ENCODE assay signal across 12 mouse cellular contexts in genomic region chr9:56866430-56866829, GRCm38 (mm10). TPM values are rescaled to one million over a fixed set of nuclear protein-coding genes. Genes with fewer than 3 reads are reported as not detected.
A peak's percentile ranks its signal among the peaks of the same experiment; 100 is the strongest.
DNase-seq lines count a peak whose midpoint lies in the region; ATAC-seq and TF ChIP-seq lines count a peak whose summit lies in the region.
"Had no signal": no experiment of that assay in that cellular context is flagged by ENCODE, and none has a peak within 500 bp of the region (broad histone marks: within the 10 kb centered on the region; RNA-seq: fewer than 3 reads in every experiment).

No protein-coding gene starts in this region.

- H3K4me1 ChIP-seq in heart, embryonic 15.5 days (replicated peaks) = peaks cover 71% of the 10 kb centered on the region
- H3K4me1 ChIP-seq in midbrain, postnatal 0 days (ENCODE audit: insufficient read depth, low read length) = no peaks in the 10 kb centered on the region
- H3K4me1 ChIP-seq in midbrain, embryonic 15.5 days = peaks cover 14% of the 10 kb centered on the region
- H3K4me1 ChIP-seq in intestine, embryonic 14.5 days (replicated peaks; ENCODE audit: control insufficient read depth, insufficient read depth, low read length) = peaks cover 74% of the 10 kb centered on the region

- H3K36me3 ChIP-seq in heart, embryonic 15.5 days = no peaks in the 10 kb centered on the region
- H3K36me3 ChIP-seq in midbrain, postnatal 0 days (ENCODE audit: insufficient read depth, low read length) = no peaks in the 10 kb centered on the region
- H3K36me3 ChIP-seq in midbrain, embryonic 15.5 days (replicated peaks) = no peaks in the 10 kb centered on the region
- H3K36me3 ChIP-seq in intestine, embryonic 14.5 days (ENCODE audit: control insufficient read depth, insufficient read depth, low read length) = peaks cover 4% of the 10 kb centered on the region; the same call in 1 of the 2 replicates

- TF ChIP-seq CTCF in midbrain, postnatal 0 days (IDR thresholded peaks at IDR 0.05) = no peak

- DNase-seq in heart, postnatal 4 days = no peak
- no peak for DNase-seq in midbrain, postnatal 0 days (ENCODE audit: low spot score)
- no peak for DNase-seq in intestine, embryonic 14.5 days (ENCODE audit: low spot score)
- no peak for DNase-seq in right cerebral cortex, postnatal 10 days (ENCODE audit: low spot score in 2 of 2)
- DNase-seq in frontal cortex, postnatal 36 days (ENCODE audit: low spot score in 2 of 2) = no peak
- DNase-seq: right cerebral cortex, postnatal 14 days; thymus, postnatal 14 days had no signal

- ATAC-seq in heart, embryonic 15.5 days (replicated peaks; ENCODE audit: insufficient number of reproducible peaks, insufficient read depth, low FRiP score, low read depth) = no peak
- ATAC-seq in midbrain, postnatal 0 days (ENCODE audit: low FRiP score) = no peak
- ATAC-seq in midbrain, embryonic 15.5 days (replicated peaks) = no peak
- no peak for ATAC-seq in intestine, embryonic 14.5 days (replicated peaks; ENCODE audit: low FRiP score, low TSS enrichment, low read depth)
- ATAC-seq in frontal cortex, adult (ENCODE audit: low TSS enrichment) = no peak

- H3K9ac ChIP-seq in heart, embryonic 15.5 days = peak overlapping the region; percentile 75
- H3K9ac ChIP-seq in midbrain, postnatal 0 days (replicated peaks; ENCODE audit: low read length, poor library complexity, severe bottlenecking) = no peak overlapping the region
- H3K9ac ChIP-seq in midbrain, embryonic 15.5 days = no peak overlapping the region
- H3K9ac ChIP-seq in intestine, embryonic 14.5 days (ENCODE audit: low read length) = 0 out of 2 replicates have a peak overlapping the region, but pooled peaks have one; percentile 63

- WGBS in heart, embryonic 15.5 days = 53% methylated on average over 5 of the region's 5 CpGs
- 79% methylated on average over 5 of the region's 5 CpGs for WGBS in midbrain, postnatal 0 days
- WGBS in midbrain, embryonic 15.5 days = 89% methylated on average over 5 of the region's 5 CpGs
- WGBS in intestine, embryonic 14.5 days = 81% methylated on average over 5 of the region's 5 CpGs

- peak overlapping the region; percentile 63 for H3K4me3 ChIP-seq in heart, embryonic 15.5 days
- H3K4me3 ChIP-seq in midbrain, postnatal 0 days (ENCODE audit: low read depth, low read length) = no peak overlapping the region
- H3K4me3 ChIP-seq in midbrain, embryonic 15.5 days = no peak overlapping the region
- peak overlapping the region; percentile 58 for H3K4me3 ChIP-seq in intestine, embryonic 14.5 days (ENCODE audit: low read depth, low read length)

- no peaks in the 10 kb centered on the region for H3K9me3 ChIP-seq in heart, embryonic 15.5 days (replicated peaks)
- H3K9me3 ChIP-seq in midbrain, postnatal 0 days (ENCODE audit: low read length) = no peaks in the 10 kb centered on the region
- H3K9me3 ChIP-seq in midbrain, embryonic 15.5 days = no peaks in the 10 kb centered on the region
- no peaks in the 10 kb centered on the region for H3K9me3 ChIP-seq in intestine, embryonic 14.5 days (ENCODE audit: control insufficient read depth, low read length)

- H3K27me3 ChIP-seq in heart, embryonic 15.5 days = peaks cover 4% of the 10 kb centered on the region; the same call in 1 of the 2 replicates
- H3K27me3 ChIP-seq in midbrain, postnatal 0 days (ENCODE audit: insufficient read depth, low read length) = peaks cover 7% of the 10 kb centered on the region
- H3K27me3 ChIP-seq in midbrain, embryonic 15.5 days (replicated peaks) = peaks cover 25% of the 10 kb centered on the region
- H3K27me3 ChIP-seq in intestine, embryonic 14.5 days (replicated peaks; ENCODE audit: control insufficient read depth, insufficient read depth, low read length) = no peaks in the 10 kb centered on the region

- peak overlapping the region; percentile 67 for H3K4me2 ChIP-seq in heart, embryonic 15.5 days
- peak overlapping the region; percentile 44; the same call in 1 of the 2 replicates for H3K4me2 ChIP-seq in midbrain, postnatal 0 days (ENCODE audit: low read depth, low read length, poor library complexity, severe bottlenecking)
- no peak overlapping the region for H3K4me2 ChIP-seq in midbrain, embryonic 15.5 days
- H3K4me2 ChIP-seq in intestine, embryonic 14.5 days (ENCODE audit: low read length) = peak overlapping the region; percentile 67

- peak overlapping the region; percentile 91 for H3K27ac ChIP-seq in heart, embryonic 15.5 days
- no peak overlapping the region for H3K27ac ChIP-seq in midbrain, postnatal 0 days (ENCODE audit: low read depth, low read length)
- H3K27ac ChIP-seq in midbrain, embryonic 15.5 days = no peak overlapping the region
- no peak overlapping the region for H3K27ac ChIP-seq in intestine, embryonic 14.5 days (ENCODE audit: low read depth)

RNA-seq across cellular contexts. Expression of gene Cspg4, which starts 1.6 kb away (rescaled TPM):
- polyA plus RNA-seq in heart, embryonic 15.5 days (2015; fragmentation: Nextera tagmentation; extraction: Ambion mirVana) = 28.9 and 38.3 TPM in 2 replicates
- total RNA-seq in heart, postnatal 4 days (2021) = 10 to 100 TPM; 55.6 to 56.6 TPM
- 31.6 and 37.3 TPM in 2 replicates for total RNA-seq in midbrain, postnatal 0 days (2014; rRNA removed)
- 7.5 and 8.7 TPM in 2 replicates for polyA plus RNA-seq in midbrain, postnatal 0 days (2015; fragmentation: Nextera tagmentation; extraction: Ambion mirVana)
- polyA plus RNA-seq in midbrain, embryonic 15.5 days (2015; fragmentation: Nextera tagmentation; extraction: Ambion mirVana) = 7.6 and 8.2 TPM in 2 replicates
- 17.6 and 21.0 TPM in 2 replicates for polyA plus RNA-seq in intestine, embryonic 14.5 days (2014; fragmentation: Nextera tagmentation; extraction: Ambion mirVana)

RNA-seq across cellular contexts. Expression of gene Odf3l1, which starts 2.0 kb away (rescaled TPM):
- 0.38 and 0.62 TPM in 2 replicates for polyA plus RNA-seq in heart, embryonic 15.5 days (2015; fragmentation: Nextera tagmentation; extraction: Ambion mirVana)
- under 1 TPM in 1 of 2 experiments, not detected in 1; 0.43 TPM for total RNA-seq in heart, postnatal 4 days (2021)
- total RNA-seq in midbrain, postnatal 0 days (2014; rRNA removed) = 0.28 TPM in 1 of 2 replicates, not detected in the other
- 0.25 TPM in 1 of 2 replicates, not detected in the other for polyA plus RNA-seq in midbrain, postnatal 0 days (2015; fragmentation: Nextera tagmentation; extraction: Ambion mirVana)
- not detected in 2 replicates for polyA plus RNA-seq in midbrain, embryonic 15.5 days (2015; fragmentation: Nextera tagmentation; extraction: Ambion mirVana)
- 1.6 and 1.8 TPM in 2 replicates for polyA plus RNA-seq in intestine, embryonic 14.5 days (2014; fragmentation: Nextera tagmentation; extraction: Ambion mirVana)
- total RNA-seq: left cerebral cortex, postnatal 10 days had no signal
- polyA plus RNA-seq: neural tube, embryonic 11.5 days had no signal

Comparison
In these comparisons a context has a peak if more than half of its experiments do, and no peak if none do; other contexts are left out.
1. H3K4me3 ChIP-seq: peak in heart, embryonic 15.5 days (single experiment) and intestine, embryonic 14.5 days (single experiment); none in midbrain, postnatal 0 days (single experiment) and midbrain, embryonic 15.5 days (single experiment).
2. H3K9ac ChIP-seq: peak in heart, embryonic 15.5 days (single experiment) and intestine, embryonic 14.5 days (single experiment); none in midbrain, postnatal 0 days (single experiment) and midbrain, embryonic 15.5 days (single experiment).